Mouse (Mus musculus) thymus, postnatal 36 days (tissue): ENCODE data around the gene Eef2.

ENCODE experiments used
- DNase-seq, 2 experiments: peaks; one replicate each; pipeline ENCODE4 v3.0.0; 2022; ENCODE audit warnings: mixed read lengths in 2 of 2

The Eef2 gene

GRCm38 (mm10) chr10:81182336-81183333 lies 6.2 kb downstream of the Eef2 start, which contains the start of gene Dapk3:
Gene Dapk3 (plus strand): TSS chr10:81183005.
- peak; percentile 94 for DNase-seq

- DNase-seq, result no peak
Observed at GRCm38 (mm10) chr10:81183805-81184204, 7.4 kb downstream of the Eef2 start, which contains the start of gene 4930442H23Rik. Gene 4930442H23Rik (minus strand): TSS chr10:81183849.

DNA sequence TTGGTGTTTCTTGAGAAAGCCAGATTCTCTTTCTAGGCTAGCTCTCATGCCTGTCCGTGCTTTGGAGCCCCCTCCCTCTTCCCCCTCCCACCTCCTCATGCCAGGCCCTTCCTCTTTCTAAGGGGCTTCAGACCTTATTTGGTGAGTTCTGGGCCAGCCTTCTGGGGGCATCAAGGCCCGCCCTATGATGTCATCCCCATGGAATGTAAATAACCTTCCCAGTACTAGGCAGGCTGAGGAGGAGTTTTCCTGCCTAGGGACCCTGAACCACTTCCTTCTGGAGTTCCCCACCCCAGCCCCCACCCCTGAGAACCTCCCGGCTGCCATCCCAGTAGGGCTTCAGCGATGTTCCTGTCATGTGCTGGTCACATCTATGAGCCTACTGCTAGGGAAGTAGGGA lies 8.3 kb downstream of the Eef2 start:
- no peak for DNase-seq

GRCm38 (mm10) chr10:81187161-81187560 lies 10.7 kb downstream of the Eef2 start:
- no peak for DNase-seq

DNA sequence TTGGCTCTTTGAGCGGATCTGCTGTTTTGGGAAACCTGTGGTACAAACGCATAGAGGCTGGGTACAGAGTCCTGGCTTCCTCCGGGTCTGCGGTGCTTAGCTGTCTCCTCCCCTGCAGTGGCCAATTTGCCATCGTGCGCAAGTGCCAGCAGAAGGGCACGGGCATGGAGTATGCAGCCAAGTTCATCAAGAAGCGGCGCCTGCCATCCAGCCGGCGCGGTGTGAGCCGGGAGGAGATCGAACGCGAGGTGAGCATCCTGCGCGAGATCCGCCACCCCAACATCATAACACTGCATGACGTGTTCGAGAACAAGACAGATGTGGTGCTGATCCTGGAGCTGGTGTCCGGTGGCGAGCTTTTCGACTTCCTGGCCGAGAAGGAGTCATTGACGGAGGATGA lies 13.4 kb downstream of the Eef2 start:
- DNase-seq, result no peak

DNA sequence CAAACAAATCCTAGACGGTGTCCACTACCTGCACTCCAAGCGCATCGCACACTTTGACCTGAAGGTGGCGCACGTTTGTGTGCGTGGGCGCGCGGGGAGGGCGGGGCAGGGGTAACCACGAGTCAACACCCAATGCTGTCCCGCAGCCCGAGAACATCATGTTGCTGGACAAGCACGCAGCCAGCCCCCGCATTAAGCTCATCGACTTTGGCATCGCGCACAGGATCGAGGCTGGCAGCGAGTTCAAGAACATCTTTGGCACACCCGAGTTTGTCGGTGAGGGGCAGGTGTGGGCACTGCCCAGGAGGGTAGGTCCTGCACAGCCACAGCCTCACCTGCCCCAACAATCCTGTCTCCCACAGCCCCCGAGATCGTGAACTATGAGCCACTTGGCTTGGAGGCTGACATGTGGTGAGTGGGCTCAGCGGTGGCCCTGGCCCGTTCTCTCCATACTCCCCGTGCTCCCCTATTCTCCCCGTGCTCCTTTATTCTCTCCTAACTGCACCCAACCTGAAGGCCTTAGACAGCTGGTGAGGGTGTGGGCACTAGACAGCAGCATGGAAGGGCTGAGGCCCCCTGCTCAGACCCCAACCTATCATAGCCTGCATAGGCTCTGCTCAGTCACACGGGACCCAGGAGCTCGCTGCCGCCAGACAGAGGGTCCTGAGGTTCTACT lies 13.9 kb downstream of the Eef2 start:
- peak; percentile 19 to 42 for DNase-seq

DNA sequence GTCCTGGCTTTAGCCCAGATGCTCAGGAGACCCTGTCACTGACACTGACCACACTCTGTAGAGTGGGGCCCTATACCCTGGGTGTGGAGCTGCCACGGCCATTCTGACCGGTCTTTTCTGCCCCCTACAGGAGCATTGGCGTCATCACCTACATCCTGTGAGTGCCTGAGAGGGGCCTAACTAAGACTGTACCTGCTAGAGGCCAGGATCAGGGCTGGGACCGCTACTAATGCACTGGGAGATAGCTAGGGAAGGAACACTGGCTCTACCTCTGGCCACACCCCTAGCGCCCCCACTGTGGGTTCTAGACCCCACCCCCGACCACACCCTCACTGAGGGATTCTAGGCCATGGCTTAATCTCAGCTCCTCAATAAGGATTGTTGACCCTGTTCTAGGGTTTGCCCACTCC lies 14.5 kb downstream of the Eef2 start:
- DNase-seq, result peak in 1 of 2 experiments; percentile 44

DNA sequence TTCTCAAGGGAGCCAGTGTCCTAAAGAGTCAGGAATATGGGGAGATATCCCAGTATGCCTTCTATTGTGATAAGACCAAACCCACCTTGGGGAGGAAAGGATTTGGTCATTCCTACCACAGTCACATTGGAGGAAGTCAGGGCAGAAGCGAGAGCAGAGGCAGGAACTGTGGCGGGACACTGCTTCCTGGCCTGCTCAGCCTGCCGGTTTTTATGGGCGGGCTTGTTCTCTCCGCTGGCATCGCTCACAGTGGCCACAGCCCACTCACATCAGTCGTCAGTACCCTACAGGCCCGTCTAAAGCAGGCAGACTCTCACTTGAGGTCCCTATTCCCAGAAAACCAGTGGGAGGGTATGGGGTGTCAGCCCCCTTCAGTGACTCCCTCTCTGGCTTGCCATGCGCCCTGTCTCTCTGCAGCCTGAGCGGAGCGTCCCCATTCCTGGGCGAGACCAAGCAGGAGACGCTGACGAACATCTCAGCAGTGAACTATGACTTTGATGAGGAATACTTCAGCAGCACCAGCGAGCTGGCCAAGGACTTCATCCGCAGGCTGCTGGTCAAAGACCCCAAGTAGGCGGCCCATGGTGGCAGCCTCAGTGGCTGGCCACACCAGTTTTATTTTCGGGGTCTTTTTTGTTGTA lies 15.0 kb downstream of the Eef2 start:
- DNase-seq, result peak; percentile 13 to 32

- DNase-seq, result peak; percentile 86 to 90
Observed at GRCm38 (mm10) chr10:81192270-81192967, 16.0 kb downstream of the Eef2 start.

DNA sequence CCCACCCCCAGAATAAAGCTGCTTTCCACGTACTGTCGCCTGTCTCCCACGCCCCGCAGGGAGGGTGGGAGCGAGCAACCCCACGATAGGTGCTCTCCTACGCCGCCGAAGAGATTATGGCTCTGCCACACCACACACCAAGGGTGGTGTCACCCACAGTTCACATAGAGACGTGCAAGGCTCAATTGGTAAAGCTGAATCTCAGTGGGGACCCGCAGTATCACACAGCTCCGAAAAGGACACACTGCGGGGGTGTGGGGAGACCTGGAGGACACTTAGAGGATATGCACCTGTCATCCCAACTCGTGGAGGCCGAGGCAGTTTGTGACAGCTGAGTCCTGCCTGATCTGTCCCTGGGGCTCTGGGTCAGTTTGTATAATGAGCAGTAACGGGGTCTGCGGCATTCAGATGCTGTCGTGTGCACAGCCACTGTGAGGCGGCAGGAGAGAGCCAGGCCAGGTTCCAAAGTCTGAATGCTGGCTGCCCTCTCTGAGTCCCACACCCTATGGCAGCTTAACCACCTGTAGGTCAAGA lies 16.6 kb downstream of the Eef2 start:
- peak in 1 of 2 experiments; percentile 48 for DNase-seq

DNA sequence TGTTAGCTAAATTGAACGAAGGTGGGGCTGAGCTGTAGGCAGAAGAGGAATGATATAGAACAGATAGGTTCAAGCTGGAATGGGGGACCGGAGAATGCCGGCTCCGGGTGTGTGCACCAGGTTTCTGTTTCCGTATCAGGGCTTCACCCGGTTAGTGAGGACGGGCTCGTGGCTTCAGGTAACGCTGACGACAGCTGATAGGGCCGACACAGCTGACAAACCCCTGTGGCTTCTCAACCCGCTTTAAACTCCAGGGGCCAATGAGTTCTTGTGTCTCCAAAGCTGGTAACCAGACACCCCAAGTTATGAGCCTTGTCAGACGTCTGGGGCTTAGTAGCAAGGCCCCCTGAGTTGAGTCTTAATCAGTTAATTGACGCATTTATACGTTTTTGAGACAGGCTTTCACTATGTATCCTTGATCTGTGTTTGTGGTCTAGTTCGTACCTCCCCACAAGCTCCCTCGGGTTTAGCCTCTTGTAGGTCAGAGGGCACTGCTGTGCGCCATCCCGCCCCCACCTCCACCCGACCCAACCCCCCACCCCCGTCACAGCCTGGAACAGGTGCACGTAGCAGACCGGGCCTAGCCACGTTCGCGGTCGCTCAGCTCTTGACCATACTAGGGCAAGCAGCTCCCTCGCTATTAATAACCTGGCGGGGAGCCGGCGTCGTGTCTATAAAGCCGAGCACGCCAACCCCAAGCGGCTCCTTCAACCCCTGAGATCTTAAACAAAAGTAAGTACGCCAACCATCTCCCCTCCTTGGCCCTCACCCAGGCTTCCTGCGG lies 17.8 kb downstream of the Eef2 start:
- peak in 1 of 2 experiments; percentile 50 for DNase-seq

DNA sequence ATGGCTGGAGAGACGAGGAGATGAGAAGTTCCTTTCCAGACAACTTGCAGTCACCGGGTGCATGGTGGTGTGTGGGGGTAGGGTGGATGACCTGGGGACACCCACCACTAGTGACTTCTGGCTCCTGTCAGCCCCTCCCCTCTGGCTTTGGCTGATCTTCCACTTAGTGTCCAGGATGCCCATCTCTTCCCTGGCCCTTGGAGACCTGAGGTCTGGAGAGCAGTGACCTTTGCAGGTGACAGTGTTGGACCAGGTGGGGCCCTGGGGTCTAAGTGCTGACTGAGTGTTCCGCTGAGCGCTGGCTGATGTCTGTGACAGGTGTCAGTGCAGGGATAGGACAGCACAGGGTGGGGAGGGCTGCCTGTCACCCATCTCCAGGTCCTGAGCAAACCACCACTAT lies 18.9 kb downstream of the Eef2 start:
- DNase-seq, result no peak

GRCm38 (mm10) chr10:81196470-81197065 lies 20.1 kb downstream of the Eef2 start:
- DNase-seq, result no peak

GRCm38 (mm10) chr10:81197305-81197704 lies 20.9 kb downstream of the Eef2 start:
- DNase-seq, result no peak

DNA sequence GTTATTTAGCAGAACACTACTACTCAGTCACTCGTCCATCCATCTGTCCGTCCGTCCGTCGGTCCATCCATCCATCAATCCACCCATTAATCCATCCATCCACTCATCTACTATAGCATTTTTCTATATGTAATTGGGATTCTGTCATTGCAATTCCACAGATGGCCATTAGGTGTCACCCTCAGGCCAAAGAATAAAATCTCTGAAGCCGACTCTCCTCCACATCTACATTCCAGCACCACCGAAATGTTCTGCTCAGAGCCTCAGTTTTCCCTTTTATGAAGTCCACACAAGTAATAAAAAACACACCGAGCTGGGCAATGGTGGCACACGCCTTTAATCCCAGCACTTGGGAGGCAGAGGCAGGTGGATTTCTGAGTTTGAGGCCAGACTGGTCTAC lies 21.8 kb downstream of the Eef2 start:
- DNase-seq, result no peak

DNA sequence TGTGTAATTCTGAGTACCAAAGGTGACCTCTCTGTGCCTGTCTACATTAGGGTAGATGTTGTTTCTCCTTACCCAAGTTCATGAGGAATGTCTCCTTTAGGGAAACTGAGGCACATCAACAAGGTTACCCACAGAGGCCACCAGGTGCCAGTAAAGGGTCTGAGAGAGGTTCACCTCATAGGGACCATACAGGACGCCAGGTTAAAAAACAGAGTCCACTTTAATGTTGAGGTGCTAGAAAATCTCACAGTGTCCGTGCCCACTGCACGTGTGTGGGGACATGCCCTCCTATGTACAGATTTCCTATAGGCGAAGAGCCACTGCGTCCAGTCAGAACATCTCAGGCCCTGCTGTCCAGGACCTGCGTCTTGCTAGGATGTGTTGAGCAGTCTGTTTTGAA lies 22.6 kb downstream of the Eef2 start:
- DNase-seq, result no peak

DNA sequence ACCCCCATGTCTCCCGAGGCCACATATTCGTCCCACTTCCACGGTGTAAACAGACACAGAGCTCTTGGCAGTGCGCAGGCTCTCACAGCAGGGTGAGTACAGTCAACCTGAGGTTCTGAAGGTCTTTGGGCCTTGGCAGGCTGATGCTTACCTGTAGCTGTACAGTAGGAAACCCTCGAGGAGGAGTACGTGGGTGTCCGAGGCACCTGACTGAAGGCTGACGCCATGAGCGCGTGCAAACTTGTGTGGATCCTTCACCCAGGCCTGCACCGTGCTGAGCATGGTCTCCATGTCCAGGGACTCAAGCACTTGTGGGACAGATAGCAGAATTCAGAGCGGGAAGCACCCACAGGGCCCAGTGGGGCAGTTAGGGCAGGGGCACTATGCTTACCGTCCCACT lies 23.7 kb downstream of the Eef2 start:
- DNase-seq, result no peak

DNA sequence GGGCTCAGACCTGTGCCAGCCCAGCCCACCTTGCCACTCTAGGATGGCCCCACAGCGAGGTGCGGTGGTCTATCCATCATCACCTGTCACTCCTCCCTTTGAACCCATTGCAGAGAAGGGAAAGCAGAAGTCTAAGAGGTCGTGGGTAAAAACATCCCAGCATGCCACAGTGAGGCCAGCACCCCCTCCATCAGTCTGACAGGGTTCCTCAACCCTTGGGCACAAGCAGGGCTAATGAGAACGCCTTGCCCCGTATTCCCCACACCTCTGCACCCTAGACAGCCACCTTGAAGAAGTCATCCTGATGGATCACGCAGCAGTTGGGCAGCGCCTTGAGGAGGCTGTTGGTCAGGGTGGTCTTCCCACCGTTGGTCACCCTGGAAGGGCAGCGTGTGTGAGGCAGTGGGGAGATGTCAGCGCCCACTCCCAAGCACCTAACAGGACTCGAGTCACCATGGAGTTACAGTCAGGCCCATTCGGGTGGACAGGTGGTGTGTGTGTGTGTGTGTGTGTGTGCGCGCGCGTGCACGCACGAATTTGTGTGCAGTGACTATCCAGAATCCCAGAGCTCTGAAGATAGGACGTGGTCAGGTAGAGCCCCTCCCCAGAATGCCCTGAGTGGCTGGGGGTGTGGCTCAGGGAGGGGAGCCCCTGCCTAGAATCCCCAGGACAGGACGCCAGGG lies 24.3 kb downstream of the Eef2 start:
- DNase-seq, result no peak

DNA sequence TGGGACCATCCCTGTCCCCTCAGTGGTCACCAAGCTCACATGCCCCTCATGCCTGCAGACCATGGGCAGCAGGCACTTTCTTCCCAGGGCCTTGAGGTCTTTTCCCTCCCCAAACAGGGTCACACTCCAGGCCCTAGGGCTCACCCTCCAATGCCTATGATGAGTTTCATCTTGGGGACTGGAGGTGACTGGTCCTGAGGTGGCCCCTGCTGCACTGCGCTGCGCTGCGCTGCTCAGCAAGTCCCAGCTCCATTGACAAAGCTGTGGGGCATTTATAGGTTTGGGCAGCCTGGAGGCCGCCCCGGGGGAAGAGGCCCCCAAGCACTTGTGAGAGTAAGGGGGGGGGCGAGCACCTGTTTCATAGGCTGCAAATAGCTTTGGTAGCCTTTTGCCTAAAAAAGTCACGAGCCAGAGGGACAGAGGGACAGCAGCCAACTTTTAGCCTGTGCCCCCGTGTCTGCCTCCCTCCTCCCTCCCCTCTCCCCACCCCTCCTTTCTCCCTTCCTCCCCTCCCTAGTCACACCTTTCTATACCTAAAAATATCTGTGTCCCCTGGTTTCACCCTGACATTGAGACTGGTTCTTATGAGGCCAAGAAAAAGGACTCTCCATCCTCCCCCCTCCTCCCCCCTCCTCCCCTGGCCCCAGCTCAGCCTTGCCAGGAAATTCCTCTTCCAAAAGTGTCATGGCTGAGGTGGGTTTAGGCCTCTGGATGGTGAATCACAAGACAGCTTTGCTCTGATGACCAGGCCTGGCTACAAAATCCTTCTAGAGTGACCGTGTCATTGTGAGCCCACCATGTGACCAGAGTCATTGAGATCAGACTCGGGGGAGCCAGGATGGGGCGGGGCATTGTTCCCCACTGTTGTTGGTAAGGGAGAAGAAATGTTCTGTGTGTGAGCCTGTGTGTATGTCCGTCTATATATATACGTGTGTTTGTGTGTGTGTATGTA lies 25.7 kb downstream of the Eef2 start, which contains the start of gene Nmrk2:
Gene Nmrk2, minus strand, starts transcription at position 245 of the 952 bp plus-strand sequence.
- no peak for DNase-seq
